Mouse (Mus musculus) hematopoietic multipotent progenitor cell, adult 10-12 weeks (in vitro differentiated cells): Measurements from ENCODE around the gene Mrgbp. TPM values are rescaled to one million over a fixed set of nuclear protein-coding genes. Genes with fewer than 3 reads are reported as not detected.

Source experiments
- polyA plus RNA-seq: library from polyadenylated mRNA; stranded (reverse); fragments of >175 nt; gene quantifications from 2 replicates; pipeline ENCODE4 v1.2.3, GENCODE M21; 2012; ENCODE audit warnings: low replicate concordance

The Mrgbp gene
- 25.2 and 26.7 TPM in 2 replicates for polyA plus RNA-seq

GRCm38 (mm10) chr2:180581002-180581401 is at the start of gene Mrgbp:
Gene Mrgbp, plus strand, starts transcription at chr2:180581304.

DNA sequence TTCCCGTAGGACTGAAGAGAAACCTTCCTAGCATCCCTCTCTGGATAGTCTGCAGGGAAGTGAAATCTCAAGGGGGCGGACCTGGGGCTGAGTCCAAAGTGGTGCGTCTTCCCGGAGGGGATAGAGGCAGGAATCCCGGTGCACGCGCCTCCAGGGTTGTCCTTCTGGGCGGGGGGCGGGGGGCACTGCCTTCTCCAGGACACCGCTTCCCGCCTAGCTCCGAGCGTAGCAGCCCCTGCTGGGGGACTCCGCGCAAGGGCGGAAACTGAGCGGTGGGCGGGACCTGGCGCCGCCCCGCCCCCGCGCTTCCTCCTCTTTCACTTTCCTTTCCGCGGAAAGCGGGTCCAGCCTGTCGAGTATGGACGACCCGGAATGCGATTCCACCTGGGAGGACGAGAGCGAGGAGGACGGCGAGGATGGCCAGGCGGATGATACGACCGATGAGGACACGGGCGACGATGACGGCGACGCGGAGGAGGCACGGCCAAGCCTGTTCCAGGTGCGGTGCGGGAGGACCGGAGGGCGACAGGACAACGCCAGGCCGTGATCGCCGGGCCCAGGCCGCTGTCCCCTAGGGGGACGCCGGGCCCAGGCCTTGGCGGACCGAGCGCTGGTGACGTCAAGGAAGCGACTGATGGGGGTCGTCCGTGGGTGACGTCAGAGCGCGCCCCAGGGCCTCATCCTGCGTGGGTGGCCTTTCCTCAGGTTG is 8.2 kb downstream of the Mrgbp start, which contains the start of gene Ogfr:
Ogfr (plus strand) TSS at position 123 of the 709 bp plus-strand sequence.

GRCm38 (mm10) chr2:180597490-180597889 is 16.4 kb downstream of the Mrgbp start, which contains the start of gene Col9a3:
Gene Col9a3, plus strand, starts transcription at chr2:180597790.

Other genes starting within 250 kb of the Mrgbp start
- not detected in 2 replicates for gene Gata5, start 246.6 kb upstream of the Mrgbp start, polyA plus RNA-seq
- gene Slco4a1, start 125.1 kb upstream of the Mrgbp start, polyA plus RNA-seq, result 3.3 and 7.8 TPM in 2 replicates
- gene Ntsr1, start 81.3 kb upstream of the Mrgbp start, polyA plus RNA-seq, result not detected in 2 replicates
- 79.6 and 148 TPM in 2 replicates for gene Ogfr, start 7.9 kb downstream of the Mrgbp start, polyA plus RNA-seq
- 2.2 and 6.2 TPM in 2 replicates for gene Col9a3, start 16.5 kb downstream of the Mrgbp start, polyA plus RNA-seq
- gene Tcfl5, start 61.4 kb downstream of the Mrgbp start, polyA plus RNA-seq, result not detected in 2 replicates
- gene Dido1, start 128.7 kb downstream of the Mrgbp start, polyA plus RNA-seq, result 27.0 and 28.0 TPM in 2 replicates
- 19.2 and 20.5 TPM in 2 replicates for gene Gid8, start 128.8 kb downstream of the Mrgbp start, polyA plus RNA-seq
- gene Slc17a9, start 144.0 kb downstream of the Mrgbp start, polyA plus RNA-seq, result 30.4 and 35.4 TPM in 2 replicates
- not detected in 2 replicates for gene Bhlhe23, start 195.6 kb downstream of the Mrgbp start, polyA plus RNA-seq